ENCODE assay signal across 16 mouse cellular contexts in the genomic region with DNA sequence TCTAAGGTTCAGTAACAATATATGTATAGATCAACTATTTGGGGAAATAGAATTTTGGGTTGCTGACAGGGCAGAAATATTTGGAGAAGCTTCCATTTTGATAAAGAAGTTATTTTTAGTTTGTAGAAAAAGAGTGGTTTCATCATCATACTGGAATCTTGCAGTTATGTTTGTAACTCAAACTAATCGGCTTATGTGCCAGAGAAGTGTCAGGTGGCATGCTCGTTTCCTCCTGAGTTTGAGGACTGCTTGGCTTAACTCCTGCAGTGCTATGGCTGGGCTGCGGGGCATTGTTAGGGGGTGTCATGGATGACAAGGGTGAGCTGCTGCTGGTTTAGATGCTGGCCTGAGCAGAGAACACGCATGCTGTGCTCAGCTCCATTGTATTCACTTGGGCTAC. TPM values are rescaled to one million over a fixed set of nuclear protein-coding genes. Genes with fewer than 3 reads are reported as not detected.
A peak's percentile ranks its signal among the peaks of the same experiment; 100 is the strongest.
DNase-seq lines count a peak whose midpoint lies in the region; ATAC-seq and TF ChIP-seq lines count a peak whose summit lies in the region.
"Had no signal": no experiment of that assay in that cellular context is flagged by ENCODE, and none has a peak within 500 bp of the region (broad histone marks: within the 10 kb centered on the region; RNA-seq: fewer than 3 reads in every experiment).

No protein-coding gene starts in this region.

- no peak overlapping the region for H3K27ac ChIP-seq in heart, embryonic 11.5 days (ENCODE audit: low read depth, low read length)
- H3K27ac ChIP-seq in liver, adult 2 months (replicated peaks; ENCODE audit: insufficient read depth, low read depth, low read length) = no peak overlapping the region
- H3K27ac ChIP-seq in liver, embryonic 12.5 days = no peak overlapping the region
- H3K27ac ChIP-seq in brown adipose tissue, adult 24 weeks (replicated peaks; ENCODE audit: low read depth, low read length) = peak overlapping the region; percentile 64; the same call in 1 of the 2 replicates
- no peak overlapping the region for H3K27ac ChIP-seq in hindbrain, embryonic 13.5 days
- H3K27ac ChIP-seq: hindbrain, embryonic 15.5 days; liver, embryonic 15.5 days had no signal

- peak; percentile 85 for DNase-seq in heart, adult 11 months
- DNase-seq in liver, adult 2 months (ENCODE audit: extremely low read depth, low read depth, low spot score) = peak; percentile 80
- DNase-seq in lung, postnatal 14 days = peak; percentile 10
- no peak for DNase-seq in left cerebral cortex, adult 9 months (ENCODE audit: low spot score in 2 of 2)
- DNase-seq: adrenal gland, postnatal 25 days; cerebellum, postnatal 10 days; gastrocnemius, postnatal 25 days; kidney, adult 8-10 months had no signal

- ATAC-seq in heart, embryonic 11.5 days (replicated peaks; ENCODE audit: insufficient number of reproducible peaks, low FRiP score, low TSS enrichment) = no peak
- ATAC-seq in liver, embryonic 12.5 days = no peak
- ATAC-seq in hindbrain, embryonic 13.5 days (ENCODE audit: low FRiP score) = no peak

- 50% methylated on average over 4 of the region's 4 CpGs for WGBS in heart, embryonic 11.5 days (ENCODE audit: insufficient replicate concordance)
- WGBS in liver, adult 2 months = 25% methylated on average over 4 of the region's 4 CpGs
- 68% methylated on average over 4 of the region's 4 CpGs for WGBS in liver, embryonic 12.5 days (ENCODE audit: insufficient replicate concordance)
- WGBS in hindbrain, embryonic 13.5 days = 60% methylated on average over 4 of the region's 4 CpGs

- H3K4me1 ChIP-seq in heart, embryonic 11.5 days (ENCODE audit: control insufficient read depth, insufficient read depth, low read length) = peaks cover 18% of the 10 kb centered on the region
- H3K4me1 ChIP-seq in liver, adult 2 months (ENCODE audit: control insufficient read depth, insufficient read depth, low read length) = peaks cover 17% of the 10 kb centered on the region
- peaks cover 13% of the 10 kb centered on the region; the same call in 1 of the 2 replicates for H3K4me1 ChIP-seq in liver, embryonic 12.5 days
- H3K4me1 ChIP-seq in brown adipose tissue, adult 24 weeks (ENCODE audit: control insufficient read depth, insufficient read depth, insufficient read length, low read length) = peaks cover 21% of the 10 kb centered on the region
- H3K4me1 ChIP-seq in hindbrain, embryonic 13.5 days (replicated peaks) = peaks cover 8% of the 10 kb centered on the region

- no peaks in the 10 kb centered on the region for H3K36me3 ChIP-seq in heart, embryonic 11.5 days (ENCODE audit: control insufficient read depth, insufficient read depth, low read length)
- no peaks in the 10 kb centered on the region for H3K36me3 ChIP-seq in liver, adult 2 months (ENCODE audit: control insufficient read depth, insufficient read depth, low read length)
- H3K36me3 ChIP-seq in liver, embryonic 12.5 days = no peaks in the 10 kb centered on the region
- no peaks in the 10 kb centered on the region for H3K36me3 ChIP-seq in hindbrain, embryonic 13.5 days
- H3K36me3 ChIP-seq: hindbrain, embryonic 15.5 days; liver, embryonic 15.5 days had no signal

- no peaks in the 10 kb centered on the region for H3K27me3 ChIP-seq in heart, embryonic 11.5 days (ENCODE audit: control insufficient read depth, insufficient read depth, low read length)
- H3K27me3 ChIP-seq in liver, adult 2 months (ENCODE audit: control insufficient read depth, insufficient read depth, low read length) = no peaks in the 10 kb centered on the region
- no peaks in the 10 kb centered on the region for H3K27me3 ChIP-seq in liver, embryonic 12.5 days (replicated peaks)
- no peaks in the 10 kb centered on the region for H3K27me3 ChIP-seq in hindbrain, embryonic 13.5 days
- H3K27me3 ChIP-seq: hindbrain, embryonic 15.5 days; liver, embryonic 15.5 days had no signal

- peaks cover 24% of the 10 kb centered on the region; the same call in 1 of the 2 replicates for H3K79me2 ChIP-seq in liver, adult 2 months (ENCODE audit: control insufficient read depth, insufficient read depth, low read length)

- no peaks in the 10 kb centered on the region for H3K9me3 ChIP-seq in heart, embryonic 11.5 days (replicated peaks; ENCODE audit: control insufficient read depth, low read length)
- H3K9me3 ChIP-seq in liver, embryonic 12.5 days (replicated peaks) = no peaks in the 10 kb centered on the region
- no peaks in the 10 kb centered on the region for H3K9me3 ChIP-seq in hindbrain, embryonic 13.5 days
- H3K9me3 ChIP-seq: hindbrain, embryonic 15.5 days; liver, embryonic 15.5 days; megakaryocyte, embryonic 14.5 days had no signal

- no peak overlapping the region for H3K4me2 ChIP-seq in heart, embryonic 11.5 days
- H3K4me2 ChIP-seq in liver, embryonic 12.5 days = no peak overlapping the region
- no peak overlapping the region for H3K4me2 ChIP-seq in hindbrain, embryonic 13.5 days
- H3K4me2 ChIP-seq: hindbrain, embryonic 15.5 days; liver, embryonic 15.5 days had no signal

- H3K9ac ChIP-seq in heart, embryonic 11.5 days (ENCODE audit: low read depth, low read length) = no peak overlapping the region
- no peak overlapping the region for H3K9ac ChIP-seq in liver, adult 2 months (ENCODE audit: low read depth, low read length)
- no peak overlapping the region for H3K9ac ChIP-seq in liver, embryonic 12.5 days
- H3K9ac ChIP-seq in hindbrain, embryonic 13.5 days = no peak overlapping the region
- H3K9ac ChIP-seq: hindbrain, embryonic 15.5 days; liver, embryonic 15.5 days had no signal

- no peak for TF ChIP-seq CTCF in liver, adult 2 months (IDR thresholded peaks at IDR 0.05; ENCODE audit: low read depth, low read length)

- no peak overlapping the region for H3K4me3 ChIP-seq in heart, embryonic 11.5 days (ENCODE audit: low read depth, low read length)
- no peak overlapping the region for H3K4me3 ChIP-seq in liver, adult 2 months (ENCODE audit: insufficient read depth, low read depth, low read length)
- H3K4me3 ChIP-seq in liver, embryonic 12.5 days = no peak overlapping the region
- H3K4me3 ChIP-seq in brown adipose tissue, adult 24 weeks (ENCODE audit: insufficient read depth, low read depth, low read length) = no peak overlapping the region
- H3K4me3 ChIP-seq in hindbrain, embryonic 13.5 days = no peak overlapping the region
- H3K4me3 ChIP-seq: hindbrain, embryonic 15.5 days; liver, embryonic 15.5 days; megakaryocyte, embryonic 14.5 days had no signal

- no peak for TF ChIP-seq POLR2A in liver, adult 2 months (IDR thresholded peaks at IDR 0.05; ENCODE audit: extremely low read depth, insufficient read depth, low read length)

RNA-seq across cellular contexts. Expression of gene Luzp1, which starts 42.1 kb away (rescaled TPM):
- polyA plus RNA-seq in heart, embryonic 11.5 days (2014; fragmentation: Nextera tagmentation; extraction: Ambion mirVana) = 85.8 and 108 TPM in 2 replicates
- total RNA-seq in liver, adult 2 months (2014; rRNA removed) = 6.8 and 8.1 TPM in 2 replicates
- 2.5 and 3.3 TPM in 2 replicates for polyA plus RNA-seq in liver, adult 2 months (2012; rRNA removed)
- 25.6 and 25.7 TPM in 2 replicates for polyA plus RNA-seq in liver, embryonic 12.5 days (2016; fragmentation: Nextera tagmentation; extraction: Ambion mirVana)
- polyA plus RNA-seq in brown adipose tissue, adult 24 weeks (2012; ENCODE audit: insufficient read depth, insufficient read length, missing spikeins) = 21.0 and 34.3 TPM in 2 replicates
- polyA plus RNA-seq in hindbrain, embryonic 13.5 days (2015; fragmentation: Nextera tagmentation; extraction: Ambion mirVana) = 67.1 and 76.1 TPM in 2 replicates

RNA-seq across cellular contexts. Expression of gene 6030445D17Rik, which starts 49.7 kb away (rescaled TPM):
- 0.25 and 0.29 TPM in 2 replicates for polyA plus RNA-seq in heart, embryonic 11.5 days (2014; fragmentation: Nextera tagmentation; extraction: Ambion mirVana)
- total RNA-seq in liver, adult 2 months (2014; rRNA removed) = 0.07 and 0.18 TPM in 2 replicates
- polyA plus RNA-seq in liver, adult 2 months (2012; rRNA removed) = 0.11 and 0.15 TPM in 2 replicates
- polyA plus RNA-seq in liver, embryonic 12.5 days (2016; fragmentation: Nextera tagmentation; extraction: Ambion mirVana) = 0.10 TPM in 1 of 2 replicates, not detected in the other
- polyA plus RNA-seq in brown adipose tissue, adult 24 weeks (2012; ENCODE audit: insufficient read depth, insufficient read length, missing spikeins) = not detected in 2 replicates
- 0.09 and 0.10 TPM in 2 replicates for polyA plus RNA-seq in hindbrain, embryonic 13.5 days (2015; fragmentation: Nextera tagmentation; extraction: Ambion mirVana)
- total RNA-seq: monocyte, adult 5-6 weeks had no signal

Comparison
In these comparisons a context has a peak if more than half of its experiments do, and no peak if none do; other contexts are left out.
1. DNase-seq: peak in heart, adult 11 months (single experiment), liver, adult 2 months (single experiment) and lung, postnatal 14 days (single experiment); none in left cerebral cortex, adult 9 months (0 of 2).